15 mouse cellular contexts compared by ENCODE assay signal in the genomic region with DNA sequence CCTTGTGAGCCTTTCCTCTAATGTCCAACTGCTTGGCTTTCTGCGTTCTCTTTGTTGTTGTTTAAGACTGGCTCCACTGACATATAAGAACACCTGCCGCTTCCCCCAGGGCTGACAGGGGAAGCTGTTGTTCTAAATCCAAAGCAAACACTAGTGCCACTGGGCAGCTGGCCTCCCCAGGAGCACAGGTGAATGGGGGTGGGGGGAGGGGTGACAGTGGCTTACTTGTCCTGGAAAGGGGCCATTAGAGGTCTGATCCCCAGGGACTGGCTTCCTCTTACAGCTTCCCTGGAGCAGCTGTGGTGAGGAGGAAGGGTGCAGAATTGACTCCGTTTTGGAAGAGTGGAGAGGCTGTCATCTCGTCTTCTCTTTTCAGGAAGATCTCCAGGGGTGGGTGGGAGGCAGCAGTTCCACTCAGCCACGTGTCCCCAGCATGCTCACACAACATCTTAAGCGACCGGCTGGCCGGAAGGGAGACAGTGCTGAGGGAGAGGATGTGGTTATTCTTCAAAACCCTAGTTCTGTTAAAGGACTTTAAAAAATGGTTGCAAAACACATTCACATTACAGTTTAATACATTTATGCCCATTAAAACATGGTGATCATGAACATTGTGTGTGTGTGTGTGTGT.
DNase-seq lines count a peak whose midpoint lies in the region; ATAC-seq lines count a peak whose summit lies in the region.
"Had no signal": no experiment of that assay in that cellular context is flagged by ENCODE, and none has a peak within 500 bp of the region (broad histone marks: within the 10 kb centered on the region; RNA-seq: fewer than 3 reads in every experiment).

No protein-coding gene starts in this region.

- no peaks in the 10 kb centered on the region for H3K27me3 ChIP-seq in embryonic facial prominence, embryonic 14.5 days (replicated peaks; ENCODE audit: control insufficient read depth, insufficient read depth, low read length)
- peaks cover 12% of the 10 kb centered on the region for H3K27me3 ChIP-seq in embryonic facial prominence, embryonic 10.5 days (replicated peaks; ENCODE audit: low read depth, poor library complexity, severe bottlenecking)
- H3K27me3 ChIP-seq in neural tube, embryonic 14.5 days (ENCODE audit: control insufficient read depth, insufficient read depth, low read length): no peaks in the 10 kb centered on the region
- H3K27me3 ChIP-seq in midbrain, embryonic 16.5 days (ENCODE audit: control insufficient read depth, insufficient read depth, low read depth, low read length): no peaks in the 10 kb centered on the region
- H3K27me3 ChIP-seq: forebrain, embryonic 15.5 days; midbrain, embryonic 15.5 days; Patski had no signal

- H3K9ac ChIP-seq in embryonic facial prominence, embryonic 14.5 days (ENCODE audit: low read depth, low read length): no peak overlapping the region
- H3K9ac ChIP-seq in neural tube, embryonic 14.5 days (replicated peaks; ENCODE audit: low read depth, low read length): no peak overlapping the region
- no peak overlapping the region for H3K9ac ChIP-seq in midbrain, embryonic 16.5 days (ENCODE audit: low read depth, low read length)
- H3K9ac ChIP-seq: forebrain, embryonic 15.5 days; liver, embryonic 14.5 days; midbrain, embryonic 15.5 days had no signal

- no peaks in the 10 kb centered on the region for H3K36me3 ChIP-seq in embryonic facial prominence, embryonic 14.5 days (ENCODE audit: control insufficient read depth, insufficient read depth, low read length)
- no peaks in the 10 kb centered on the region for H3K36me3 ChIP-seq in embryonic facial prominence, embryonic 10.5 days (replicated peaks)
- no peaks in the 10 kb centered on the region for H3K36me3 ChIP-seq in neural tube, embryonic 14.5 days (ENCODE audit: control insufficient read depth, insufficient read depth, low read length)
- H3K36me3 ChIP-seq in midbrain, embryonic 16.5 days (ENCODE audit: control insufficient read depth, insufficient read depth, low read length): no peaks in the 10 kb centered on the region
- H3K36me3 ChIP-seq: forebrain, embryonic 15.5 days; midbrain, embryonic 15.5 days had no signal

- H3K4me2 ChIP-seq in embryonic facial prominence, embryonic 14.5 days (ENCODE audit: low read depth, low read length): no peak overlapping the region
- H3K4me2 ChIP-seq in neural tube, embryonic 14.5 days (ENCODE audit: low read depth, low read length): no peak overlapping the region
- no peak overlapping the region for H3K4me2 ChIP-seq in midbrain, embryonic 16.5 days (ENCODE audit: low read length)
- H3K4me2 ChIP-seq: forebrain, embryonic 15.5 days; midbrain, embryonic 15.5 days had no signal

- peaks cover 9% of the 10 kb centered on the region for H3K4me1 ChIP-seq in embryonic facial prominence, embryonic 14.5 days (ENCODE audit: control insufficient read depth, insufficient read depth, low read length)
- peaks cover 31% of the 10 kb centered on the region for H3K4me1 ChIP-seq in embryonic facial prominence, embryonic 10.5 days
- H3K4me1 ChIP-seq in neural tube, embryonic 14.5 days (ENCODE audit: control insufficient read depth, insufficient read depth, low read length): no peaks in the 10 kb centered on the region; the same call in 1 of the 2 replicates
- H3K4me1 ChIP-seq in midbrain, embryonic 16.5 days (ENCODE audit: control insufficient read depth, insufficient read depth, low read length): peaks cover 12% of the 10 kb centered on the region; the same call in 1 of the 2 replicates

- peak; percentile 62 for DNase-seq in embryonic facial prominence, embryonic 14.5 days (ENCODE audit: low spot score)
- no peak for DNase-seq in embryonic facial prominence, embryonic 10.5 days (ENCODE audit: low spot score)
- no peak for DNase-seq in neural tube, embryonic 10.5 days (ENCODE audit: extremely low spot score, low spot score)
- DNase-seq in thymus, postnatal 4 days: peak; percentile 46
- DNase-seq in gastrocnemius, postnatal 36 days: no peak
- DNase-seq: embryo, embryonic 11 days; kidney, adult 18-20 months; right cerebral cortex, adult 18-20 months had no signal

- ATAC-seq in embryonic facial prominence, embryonic 14.5 days (ENCODE audit: low read depth): peak; percentile 42
- ATAC-seq in neural tube, embryonic 14.5 days (ENCODE audit: low read depth): 0 out of 2 replicates have a peak, but pooled peaks have one; percentile 29
- ATAC-seq in megakaryocyte, adult 5-6 weeks (ENCODE audit: poor library complexity, severe bottlenecking): peak; percentile 86
- no peak for ATAC-seq in midbrain, embryonic 16.5 days
- ATAC-seq: forebrain, embryonic 15.5 days; midbrain, embryonic 15.5 days; Patski had no signal

- no peaks in the 10 kb centered on the region for H3K9me3 ChIP-seq in embryonic facial prominence, embryonic 14.5 days (ENCODE audit: control insufficient read depth, low read length)
- H3K9me3 ChIP-seq in embryonic facial prominence, embryonic 10.5 days: no peaks in the 10 kb centered on the region
- no peaks in the 10 kb centered on the region; the same call in 1 of the 2 replicates for H3K9me3 ChIP-seq in neural tube, embryonic 14.5 days (ENCODE audit: control insufficient read depth, low read length)
- no peaks in the 10 kb centered on the region for H3K9me3 ChIP-seq in midbrain, embryonic 16.5 days (replicated peaks; ENCODE audit: control insufficient read depth, low read length, poor library complexity, severe bottlenecking)
- H3K9me3 ChIP-seq: forebrain, embryonic 15.5 days; midbrain, embryonic 15.5 days had no signal

- H3K4me3 ChIP-seq in embryonic facial prominence, embryonic 14.5 days (ENCODE audit: low read depth, low read length): no peak overlapping the region
- no peak overlapping the region for H3K4me3 ChIP-seq in embryonic facial prominence, embryonic 10.5 days
- H3K4me3 ChIP-seq in neural tube, embryonic 14.5 days (ENCODE audit: low read depth, low read length): no peak overlapping the region
- H3K4me3 ChIP-seq in midbrain, embryonic 16.5 days (ENCODE audit: low read depth, low read length): no peak overlapping the region
- H3K4me3 ChIP-seq: forebrain, embryonic 15.5 days; midbrain, embryonic 15.5 days had no signal

- 29% methylated on average over 8 of the region's 8 CpGs for WGBS in embryonic facial prominence, embryonic 14.5 days
- WGBS in embryonic facial prominence, embryonic 10.5 days: 30% methylated on average over 8 of the region's 8 CpGs
- 30% methylated on average over 8 of the region's 8 CpGs for WGBS in neural tube, embryonic 14.5 days
- WGBS in midbrain, embryonic 16.5 days: 35% methylated on average over 8 of the region's 8 CpGs

- H3K27ac ChIP-seq in embryonic facial prominence, embryonic 14.5 days (replicated peaks; ENCODE audit: low read depth, low read length): no peak overlapping the region
- H3K27ac ChIP-seq in embryonic facial prominence, embryonic 10.5 days (replicated peaks): no peak overlapping the region
- H3K27ac ChIP-seq in neural tube, embryonic 14.5 days (ENCODE audit: low read depth, low read length): no peak overlapping the region
- no peak overlapping the region for H3K27ac ChIP-seq in midbrain, embryonic 16.5 days (ENCODE audit: low read length)
- H3K27ac ChIP-seq: forebrain, embryonic 15.5 days; liver, embryonic 14.5 days; midbrain, embryonic 15.5 days had no signal

- intact Hi-C loops in gastrocnemius, postnatal 36 days (cut with DNase I): no loop called here

Comparison
In these comparisons a context has a peak if more than half of its experiments do, and no peak if none do; other contexts are left out.
1. DNase-seq: peak in embryonic facial prominence, embryonic 14.5 days (single experiment) and thymus, postnatal 4 days (single experiment); none in embryonic facial prominence, embryonic 10.5 days (single experiment), neural tube, embryonic 10.5 days (single experiment) and gastrocnemius, postnatal 36 days (0 of 2).